Mouse (Mus musculus) embryonic fibroblast, embryonic 13.5 days (primary cell): ENCODE data around the gene Ppp4r1. TPM values are rescaled to one million over a fixed set of nuclear protein-coding genes. Genes with fewer than 3 reads are reported as not detected.

Source experiments
- H3K27ac ChIP-seq: 2 replicates; pipeline ENCODE4 v1.5.1; 2012; ENCODE audit warnings: low read length, control low read depth, inconsistent platforms; ENCODE audit not compliant: insufficient read depth
- H3K4me1 ChIP-seq: 2 replicates; pipeline ENCODE4 v1.6.1; 2011; ENCODE audit warnings: low read length; ENCODE audit not compliant: control insufficient read depth, insufficient read depth
- H3K4me3 ChIP-seq: 2 replicates; pipeline ENCODE4 v1.5.1; 2011; ENCODE audit warnings: mild to moderate bottlenecking, control low read depth, low read length; ENCODE audit not compliant: insufficient read depth
- CTCF ChIP-seq: IDR thresholded peaks from 2 replicates; pipeline ENCODE4 v1.5.1; 2011; ENCODE audit warnings: mild to moderate bottlenecking, control low read depth, low read length, moderate library complexity, borderline replicate concordance; ENCODE audit not compliant: insufficient read depth
- POLR2A ChIP-seq: IDR thresholded peaks from 2 replicates; pipeline ENCODE4 v1.6.1; 2011; ENCODE audit warnings: low read depth, mild to moderate bottlenecking, control low read depth, low read length, moderate library complexity
- polyA plus RNA-seq: library from polyadenylated mRNA; stranded (reverse); fragments of >200 nt; gene quantifications from 2 replicates; pipeline ENCODE4 v1.2.4, GENCODE M21; 2011; ENCODE audit warnings: low read depth; ENCODE audit not compliant: missing spikeins, insufficient read length

Gene Ppp4r1
- polyA plus RNA-seq, 1 experiment, result 102 TPM

GRCm38 (mm10) chr17:65743664-65744330 lies 38.6 kb upstream of the Ppp4r1 start:
- no peak for TF ChIP-seq POLR2A
- no peak for TF ChIP-seq CTCF
- Histone ChIP-seq H3K27ac (no peak overlapping the region), H3K4me3 (no peak overlapping the region), H3K4me1 (0 out of 2 replicates have a peak, but pooled peaks cover 5% of the 10 kb centered on the region)

GRCm38 (mm10) chr17:65746314-65746713 lies 36.1 kb upstream of the Ppp4r1 start:
- Histone ChIP-seq H3K4me3 (no peak overlapping the region), H3K27ac (no peak overlapping the region), H3K4me1 (no peaks in the 10 kb centered on the region)
- no peak for TF ChIP-seq CTCF
- no peak for TF ChIP-seq POLR2A

- Histone ChIP-seq H3K4me1 (no peaks in the 10 kb centered on the region), H3K27ac (no peak overlapping the region), H3K4me3 (no peak overlapping the region)
- TF ChIP-seq POLR2A (no peak), CTCF (no peak)
Observed at GRCm38 (mm10) chr17:65748997-65749396, 33.4 kb upstream of the Ppp4r1 start.

- H3K4me1 ChIP-seq, result no peaks in the 10 kb centered on the region
- H3K27ac ChIP-seq, result no peak overlapping the region
- TF ChIP-seq POLR2A (no peak), CTCF (no peak)
- H3K4me3 ChIP-seq, result no peak overlapping the region
Observed at GRCm38 (mm10) chr17:65749803-65750202, 32.6 kb upstream of the Ppp4r1 start.

- H3K4me1 ChIP-seq, result no peaks in the 10 kb centered on the region
- H3K4me3 ChIP-seq, result no peak overlapping the region
- TF ChIP-seq CTCF (no peak), POLR2A (no peak)
- H3K27ac ChIP-seq, result no peak overlapping the region
Observed at GRCm38 (mm10) chr17:65750301-65750700, 32.1 kb upstream of the Ppp4r1 start.

- no peak overlapping the region for H3K4me3 ChIP-seq
- TF ChIP-seq CTCF, result no peak
- TF ChIP-seq POLR2A, result no peak
- no peaks in the 10 kb centered on the region for H3K4me1 ChIP-seq
- no peak overlapping the region for H3K27ac ChIP-seq
Observed at GRCm38 (mm10) chr17:65753130-65753529, 29.2 kb upstream of the Ppp4r1 start.

- Histone ChIP-seq H3K4me1 (no peaks in the 10 kb centered on the region), H3K4me3 (no peak overlapping the region), H3K27ac (no peak overlapping the region)
- TF ChIP-seq POLR2A (no peak), CTCF (no peak)
Observed at GRCm38 (mm10) chr17:65755857-65756256, 26.5 kb upstream of the Ppp4r1 start.

GRCm38 (mm10) chr17:65757150-65757549 lies 25.2 kb upstream of the Ppp4r1 start:
- TF ChIP-seq POLR2A, result no peak
- TF ChIP-seq CTCF, result no peak
- no peak overlapping the region for H3K27ac ChIP-seq
- no peak overlapping the region for H3K4me3 ChIP-seq
- H3K4me1 ChIP-seq, result no peaks in the 10 kb centered on the region

- Histone ChIP-seq H3K27ac (no peak overlapping the region), H3K4me3 (no peak overlapping the region), H3K4me1 (peaks cover under 1% of the 10 kb centered on the region; the same call in 1 of the 2 replicates)
- no peak for TF ChIP-seq POLR2A
- TF ChIP-seq CTCF, result no peak
Observed at GRCm38 (mm10) chr17:65763221-65763620, 19.2 kb upstream of the Ppp4r1 start.

- Histone ChIP-seq H3K4me3 (no peak overlapping the region), H3K4me1 (peaks cover 24% of the 10 kb centered on the region), H3K27ac (no peak overlapping the region)
- TF ChIP-seq POLR2A (no peak), CTCF (no peak)
Observed at GRCm38 (mm10) chr17:65768486-65768885, 13.9 kb upstream of the Ppp4r1 start.
